Mouse (Mus musculus): ENCODE measurements at regions not wholly inside any gene's neighbourhood (a gene's known extent, or its start where the extent isn't known, plus 50 kb on each side); places are given as distances from the start of the nearest gene placed in this dataset.

DNA sequence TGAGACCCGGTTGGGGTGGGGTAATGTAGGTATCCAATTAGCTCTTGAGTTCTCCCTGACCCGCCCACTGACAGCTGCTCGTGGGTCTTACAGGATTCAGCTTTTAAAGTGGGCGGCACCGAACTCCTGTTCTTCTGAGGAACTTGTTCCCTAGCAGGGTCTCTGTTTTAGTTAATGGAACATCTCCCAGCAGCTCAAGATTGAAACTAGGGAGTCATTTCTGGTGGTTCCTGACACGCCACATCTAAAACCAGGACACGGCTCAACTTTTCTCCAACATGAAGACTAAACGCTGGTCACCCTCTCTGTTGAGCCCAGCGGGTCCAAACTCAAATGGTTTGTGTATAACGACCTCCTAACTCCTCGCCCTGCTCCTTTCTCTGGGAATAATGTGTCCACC, 322.3 kb upstream of the Smim15 start:
- H3K27ac ChIP-seq = no peak overlapping the region
- H3K9me3 ChIP-seq = no peaks in the 10 kb centered on the region
- peaks cover 16% of the 10 kb centered on the region for H3K36me3 ChIP-seq
- WGBS = 92% methylated on average over 11 of the region's 11 CpGs
- H3K4me2 ChIP-seq = no peak overlapping the region
- H3K4me3 ChIP-seq = no peak overlapping the region
- H3K9ac ChIP-seq = no peak overlapping the region
- no peak for ATAC-seq (ENCODE audit: low FRiP score)
- no peaks in the 10 kb centered on the region for H3K27me3 ChIP-seq
- H3K4me1 ChIP-seq (replicated peaks) = peaks cover 13% of the 10 kb centered on the region

DNA sequence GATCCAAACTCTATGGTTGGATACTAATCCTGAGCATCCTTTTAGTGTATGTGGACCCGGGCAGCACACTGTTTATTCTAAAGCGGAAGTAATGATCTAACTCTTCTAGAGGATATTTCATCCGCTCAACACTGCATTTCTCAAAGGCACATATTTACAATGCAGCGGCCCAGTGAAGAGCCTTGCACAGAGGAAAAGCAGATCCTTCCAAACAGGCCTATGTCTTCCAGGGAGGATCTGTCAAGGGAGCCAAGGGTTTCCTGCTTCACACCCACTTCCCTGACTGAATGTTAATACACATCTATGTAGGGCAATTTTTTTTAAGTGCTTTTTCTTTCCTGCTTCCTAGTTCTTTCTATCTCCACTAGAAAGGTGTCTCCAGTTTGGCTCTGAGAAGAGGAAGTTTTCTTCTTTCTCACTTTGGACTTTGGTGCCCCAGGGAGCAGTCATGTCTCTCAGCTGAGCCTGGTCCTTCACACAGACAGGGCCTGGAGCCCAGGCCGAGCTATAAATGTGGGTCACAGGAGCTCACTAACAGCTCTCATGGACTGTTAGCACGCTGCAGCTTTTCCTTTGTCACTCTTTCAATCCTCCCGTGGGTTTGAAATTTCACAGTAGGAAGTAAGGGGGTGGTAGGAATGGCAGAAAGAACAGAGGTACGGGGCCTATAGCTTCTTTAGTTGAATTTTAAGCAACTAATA, 323.2 kb upstream of the Smim15 start:
- Histone ChIP-seq H3K9me3 (no peaks in the 10 kb centered on the region), H3K4me1 (replicated peaks) (peaks cover 13% of the 10 kb centered on the region), H3K4me3 (no peak overlapping the region), H3K27me3 (no peaks in the 10 kb centered on the region), H3K9ac (no peak overlapping the region), H3K4me2 (no peak overlapping the region), H3K27ac (no peak overlapping the region), H3K36me3 (peaks cover 8% of the 10 kb centered on the region)
- 78% methylated on average over 8 of the region's 8 CpGs for WGBS
- no peak for ATAC-seq (ENCODE audit: low FRiP score)

DNA sequence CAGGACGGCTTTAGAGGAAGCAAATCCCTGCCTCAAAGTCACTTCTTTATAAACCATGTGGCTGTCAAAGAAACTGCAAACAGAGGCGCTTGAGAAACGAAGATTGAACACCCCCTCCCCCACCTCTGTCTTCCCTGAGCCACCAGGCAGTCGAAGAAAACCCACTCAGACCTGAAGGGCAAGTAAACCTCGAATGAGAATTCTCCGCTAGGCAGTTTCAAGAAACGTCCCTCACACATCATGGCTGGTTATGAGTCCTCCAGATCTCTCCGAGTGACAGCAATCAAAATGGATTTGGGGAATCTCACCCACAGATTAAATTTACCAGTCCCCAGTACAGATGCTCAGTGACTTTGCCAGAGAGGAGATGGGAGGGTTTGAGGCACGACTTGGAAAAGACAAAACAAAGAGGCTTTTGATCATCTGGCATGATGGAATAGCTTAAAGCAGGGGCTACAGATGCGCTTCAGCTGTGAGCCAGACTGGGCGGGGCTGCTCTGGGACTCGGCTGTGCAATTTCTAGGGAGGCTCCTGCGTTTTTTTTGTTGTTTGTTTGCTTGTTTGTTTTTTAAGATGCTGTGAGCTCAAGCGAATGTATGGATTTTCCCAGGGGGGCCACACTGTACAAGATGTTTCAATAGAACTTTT, 325.1 kb upstream of the Smim15 start:
- H3K4me1 ChIP-seq (replicated peaks) = peaks cover 13% of the 10 kb centered on the region
- H3K27ac ChIP-seq = peak overlapping the region; percentile 60
- H3K9me3 ChIP-seq = no peaks in the 10 kb centered on the region
- H3K4me2 ChIP-seq = no peak overlapping the region
- H3K36me3 ChIP-seq = no peaks in the 10 kb centered on the region
- H3K4me3 ChIP-seq = no peak overlapping the region
- WGBS = 33% methylated on average over 14 of the region's 14 CpGs
- ATAC-seq (ENCODE audit: low FRiP score) = peak; percentile 57; the same call in 1 of the 2 replicates
- H3K27me3 ChIP-seq = no peaks in the 10 kb centered on the region
- H3K9ac ChIP-seq = no peak overlapping the region

- no peak overlapping the region for H3K9ac ChIP-seq
- no peak for ATAC-seq (ENCODE audit: low FRiP score)
- no peaks in the 10 kb centered on the region for H3K9me3 ChIP-seq
- no peak overlapping the region for H3K27ac ChIP-seq
- no peaks in the 10 kb centered on the region for H3K36me3 ChIP-seq
- WGBS = 92% methylated on average over 4 of the region's 4 CpGs
- no peak overlapping the region for H3K4me2 ChIP-seq
- H3K4me3 ChIP-seq = no peak overlapping the region
- H3K27me3 ChIP-seq = no peaks in the 10 kb centered on the region
- peaks cover 13% of the 10 kb centered on the region for H3K4me1 ChIP-seq (replicated peaks)
These were observed 328.6 kb upstream of the Smim15 start for GRCm38 (mm10) chr13:107715616-107716015.

GRCm38 (mm10) chr13:107714001-107714400, 330.2 kb upstream of the Smim15 start:
- Histone ChIP-seq H3K9me3 (no peaks in the 10 kb centered on the region), H3K4me3 (no peak overlapping the region), H3K4me2 (no peak overlapping the region), H3K36me3 (no peaks in the 10 kb centered on the region), H3K9ac (no peak overlapping the region), H3K27me3 (no peaks in the 10 kb centered on the region), H3K27ac (no peak overlapping the region), H3K4me1 (replicated peaks) (peaks cover 4% of the 10 kb centered on the region)
- WGBS = 72% methylated on average over 1 of the region's 1 CpGs
- no peak for ATAC-seq (ENCODE audit: low FRiP score)

DNA sequence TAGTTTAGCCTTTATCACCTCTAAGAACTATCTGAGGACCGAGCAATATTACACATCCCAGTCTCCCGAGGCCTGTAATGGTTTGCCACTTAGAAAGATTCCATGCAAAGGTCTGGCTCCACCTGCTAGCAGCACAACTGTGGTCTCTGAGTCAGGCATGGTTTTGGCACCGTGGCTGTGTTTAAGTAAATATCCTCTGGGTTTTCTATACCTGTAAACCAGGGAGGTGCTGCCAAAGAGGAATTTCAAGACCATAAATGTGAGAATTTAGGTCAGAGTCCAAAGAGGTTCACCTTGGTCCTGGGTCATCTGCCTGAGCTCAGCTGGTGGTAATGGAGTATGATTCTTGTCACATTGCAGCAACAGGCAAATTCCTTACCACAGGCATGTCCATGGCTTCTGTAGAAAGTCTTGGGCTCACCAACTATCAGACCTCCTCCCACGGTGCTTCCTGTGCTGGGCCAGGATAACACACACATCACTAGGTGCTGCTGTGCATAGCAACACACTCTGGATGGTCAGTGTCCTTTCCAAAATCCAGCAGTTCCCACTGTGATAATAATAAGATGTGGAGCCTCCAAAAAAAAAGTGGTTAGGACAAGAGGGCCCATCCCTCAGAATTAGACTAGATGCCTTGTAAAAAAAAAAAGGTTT, 332.8 kb upstream of the Smim15 start:
- H3K4me2 ChIP-seq = no peak overlapping the region
- no peaks in the 10 kb centered on the region for H3K36me3 ChIP-seq
- no peak overlapping the region for H3K27ac ChIP-seq
- no peak for ATAC-seq (ENCODE audit: low FRiP score)
- no peak overlapping the region for H3K4me3 ChIP-seq
- no peaks in the 10 kb centered on the region for H3K9me3 ChIP-seq
- 81% methylated on average over 4 of the region's 4 CpGs for WGBS
- H3K4me1 ChIP-seq (replicated peaks) = no peaks in the 10 kb centered on the region
- H3K9ac ChIP-seq = no peak overlapping the region
- no peaks in the 10 kb centered on the region for H3K27me3 ChIP-seq

DNA sequence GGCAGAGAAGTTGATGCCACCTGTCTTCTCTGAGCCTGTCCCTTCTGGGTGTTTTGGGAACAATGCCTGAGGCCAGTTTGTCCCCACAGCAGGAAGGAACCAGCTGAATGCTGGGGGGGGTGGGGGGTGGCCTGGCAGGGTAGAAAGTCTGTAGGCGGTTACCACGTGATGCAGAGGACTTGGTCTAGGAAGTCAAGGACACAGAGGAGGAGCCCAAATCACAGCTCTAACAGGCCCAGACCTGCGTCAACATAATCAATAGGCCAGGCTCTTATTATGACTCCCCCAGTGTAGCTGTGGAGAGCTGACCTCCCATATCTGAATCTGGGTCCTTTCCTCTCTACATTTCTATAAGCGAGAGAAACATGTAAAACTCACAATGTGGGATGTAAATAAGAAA, 333.9 kb upstream of the Smim15 start:
- Histone ChIP-seq H3K9ac (no peak overlapping the region), H3K36me3 (no peaks in the 10 kb centered on the region), H3K27ac (no peak overlapping the region), H3K4me1 (replicated peaks) (no peaks in the 10 kb centered on the region), H3K4me3 (no peak overlapping the region), H3K27me3 (no peaks in the 10 kb centered on the region), H3K9me3 (no peaks in the 10 kb centered on the region), H3K4me2 (no peak overlapping the region)
- 84% methylated on average over 4 of the region's 4 CpGs for WGBS
- ATAC-seq (ENCODE audit: low FRiP score) = no peak

- Histone ChIP-seq H3K4me3 (no peak overlapping the region), H3K36me3 (no peaks in the 10 kb centered on the region), H3K27me3 (no peaks in the 10 kb centered on the region), H3K9me3 (no peaks in the 10 kb centered on the region), H3K4me1 (replicated peaks) (no peaks in the 10 kb centered on the region), H3K27ac (no peak overlapping the region), H3K4me2 (no peak overlapping the region), H3K9ac (no peak overlapping the region)
- WGBS = 64% methylated on average over 2 of the region's 2 CpGs
- no peak for ATAC-seq (ENCODE audit: low FRiP score)
These were observed 334.4 kb upstream of the Smim15 start for GRCm38 (mm10) chr13:107709828-107710227.

- Histone ChIP-seq H3K36me3 (no peaks in the 10 kb centered on the region), H3K27ac (no peak overlapping the region), H3K4me2 (no peak overlapping the region), H3K4me3 (no peak overlapping the region), H3K9ac (no peak overlapping the region), H3K27me3 (no peaks in the 10 kb centered on the region), H3K9me3 (no peaks in the 10 kb centered on the region), H3K4me1 (replicated peaks) (peaks cover 20% of the 10 kb centered on the region)
- 59% methylated on average over 7 of the region's 7 CpGs for WGBS
- ATAC-seq (ENCODE audit: low FRiP score) = no peak
These were observed 340.5 kb upstream of the Smim15 start for GRCm38 (mm10) chr13:107703736-107704135.

GRCm38 (mm10) chr13:107700268-107701139, 343.7 kb upstream of the Smim15 start:
- WGBS = 29% methylated on average over 10 of the region's 10 CpGs
- H3K4me2 ChIP-seq = no peak overlapping the region
- ATAC-seq (ENCODE audit: low FRiP score) = peak; percentile 87

GRCm38 (mm10) chr13:107699251-107699650, 345.0 kb upstream of the Smim15 start:
- Histone ChIP-seq H3K27ac (no peak overlapping the region), H3K4me3 (no peak overlapping the region), H3K27me3 (no peaks in the 10 kb centered on the region), H3K9me3 (no peaks in the 10 kb centered on the region), H3K4me2 (no peak overlapping the region), H3K36me3 (no peaks in the 10 kb centered on the region), H3K9ac (no peak overlapping the region), H3K4me1 (replicated peaks) (peaks cover 20% of the 10 kb centered on the region)
- WGBS = 87% methylated on average over 5 of the region's 5 CpGs
- no peak for ATAC-seq (ENCODE audit: low FRiP score)

More at GRCm38 (mm10) chr13:107700268-107701139, 343.7 kb upstream of the Smim15 start:
- Histone ChIP-seq H3K9me3 (no peaks in the 10 kb centered on the region), H3K36me3 (no peaks in the 10 kb centered on the region), H3K4me1 (replicated peaks) (peaks cover 20% of the 10 kb centered on the region), H3K27me3 (no peaks in the 10 kb centered on the region), H3K4me3 (no peak overlapping the region), H3K9ac (no peak overlapping the region), H3K27ac (peak overlapping the region; percentile 48; the same call in 1 of the 2 replicates)

GRCm38 (mm10) chr13:107698345-107698744, 345.9 kb upstream of the Smim15 start:
- 95% methylated on average over 7 of the region's 7 CpGs for WGBS
- ATAC-seq (ENCODE audit: low FRiP score) = no peak

More at GRCm38 (mm10) chr13:107698345-107698744, 345.9 kb upstream of the Smim15 start:
- Histone ChIP-seq H3K36me3 (no peaks in the 10 kb centered on the region), H3K9ac (no peak overlapping the region), H3K4me2 (no peak overlapping the region), H3K27me3 (no peaks in the 10 kb centered on the region), H3K9me3 (no peaks in the 10 kb centered on the region), H3K4me1 (replicated peaks) (peaks cover 20% of the 10 kb centered on the region), H3K27ac (no peak overlapping the region), H3K4me3 (no peak overlapping the region)
